Mouse (Mus musculus) telencephalon, adult 2 months (tissue): ENCODE results near the gene Fgfr1op2.
A peak's percentile ranks its signal among the peaks of the same experiment; 100 is the strongest.
"Not testable (repeated sequence)": the region's sequence is repeated elsewhere in the genome, so short reads cannot be mapped to it uniquely, and the experiment has no call there.

Experiments used
- DNase-seq: peaks from one replicate; pipeline ENCODE4 v3.0.0-alpha.2; 2011; ENCODE audit warnings: low read depth, low spot score

The Fgfr1op2 gene

DNA sequence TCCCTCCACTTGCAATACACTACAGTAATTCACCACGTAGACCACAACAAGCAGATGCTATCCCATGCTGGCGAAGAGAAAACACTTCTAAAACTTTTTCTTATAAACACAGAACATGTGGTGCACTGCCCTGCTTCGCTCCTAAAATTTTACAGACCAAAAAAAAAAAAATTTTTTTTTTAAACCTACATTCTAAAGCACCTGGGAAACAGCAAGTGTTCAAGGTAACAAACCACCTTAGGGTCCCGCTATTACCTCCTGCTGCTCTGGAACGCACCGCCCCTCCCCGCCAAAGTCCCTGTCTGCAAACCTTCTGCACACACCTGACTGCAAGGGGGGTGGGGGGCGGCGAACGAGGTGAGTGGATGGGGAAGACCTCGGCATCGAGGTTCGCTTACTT is at the start of gene Fgfr1op2:
TSS of gene Fgfr1op2 (plus strand) at position 301 of the 400 bp plus-strand sequence.
- DNase-seq, result no peak

- DNase-seq, result no peak
Measured at GRCm38 (mm10) chr6:146527537-146527936, 49.5 kb upstream of the Fgfr1op2 start.

- DNase-seq, result no peak
Measured at GRCm38 (mm10) chr6:146530363-146530762, 46.6 kb upstream of the Fgfr1op2 start.

DNA sequence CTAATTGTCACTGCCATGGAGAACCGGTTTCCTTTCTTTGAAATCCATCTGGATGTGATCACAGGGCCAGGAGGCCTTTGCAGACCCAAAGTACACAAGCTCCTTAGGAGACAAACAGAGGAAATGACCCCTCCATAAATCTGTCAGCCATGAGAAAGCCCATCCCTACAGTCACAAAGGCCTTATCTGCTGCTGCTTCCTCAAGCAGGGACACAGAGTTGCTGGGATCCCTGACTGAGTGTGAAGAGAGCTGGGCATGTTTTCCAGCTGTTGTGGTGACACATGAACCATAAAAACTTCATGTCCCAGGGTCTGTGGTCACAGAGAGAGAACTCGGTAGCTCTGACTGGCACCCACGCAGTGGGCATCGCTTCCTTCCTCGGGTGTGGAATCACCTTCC is 46.2 kb upstream of the Fgfr1op2 start:
- DNase-seq, result no peak

DNA sequence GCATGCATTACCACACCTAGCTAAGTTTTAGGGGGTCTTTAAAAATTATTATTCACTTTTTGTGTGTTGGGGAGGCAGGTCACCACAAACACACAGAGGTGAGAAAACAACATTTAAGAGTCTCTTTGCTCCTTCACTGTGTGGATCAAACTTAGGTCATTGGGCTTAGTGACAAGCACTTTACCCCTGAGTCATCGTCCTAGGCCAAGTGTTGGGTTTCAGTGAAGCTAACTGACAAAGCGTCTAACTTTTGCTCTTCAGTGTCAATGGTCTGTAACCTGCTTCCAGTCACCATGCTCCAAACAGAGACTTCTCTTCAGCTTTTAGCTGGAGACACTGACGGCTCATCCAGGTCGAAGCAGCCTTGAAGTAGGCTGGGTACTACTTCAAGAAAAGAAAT is 43.9 kb upstream of the Fgfr1op2 start:
- DNase-seq, result no peak

GRCm38 (mm10) chr6:146535501-146535900 is 41.5 kb upstream of the Fgfr1op2 start:
- DNase-seq, result no peak

- no peak for DNase-seq
Measured at GRCm38 (mm10) chr6:146537111-146537510, 39.9 kb upstream of the Fgfr1op2 start.

- DNase-seq, result no peak
Measured at GRCm38 (mm10) chr6:146538071-146538470, 38.9 kb upstream of the Fgfr1op2 start.

- no peak for DNase-seq
Measured at GRCm38 (mm10) chr6:146538661-146539060, 38.3 kb upstream of the Fgfr1op2 start.

DNA sequence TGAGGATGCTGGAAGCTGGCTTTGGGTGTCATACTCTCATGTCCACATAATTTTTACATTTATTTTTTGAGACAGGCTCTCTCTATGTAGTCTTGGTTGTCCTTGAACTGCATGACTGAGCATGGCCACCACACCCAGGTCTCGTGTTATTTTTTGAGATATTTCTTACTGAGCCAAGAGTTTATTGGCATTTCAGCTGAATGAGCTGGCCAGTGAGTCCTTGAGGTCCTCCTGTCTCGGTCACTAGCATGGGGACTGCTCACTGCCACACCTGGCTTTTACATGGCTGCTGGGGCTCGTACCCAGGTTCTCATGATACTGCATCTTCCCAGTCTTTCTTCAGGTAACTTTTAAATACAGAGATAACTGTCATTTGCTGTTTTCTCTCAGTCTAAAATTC is 36.6 kb upstream of the Fgfr1op2 start:
- no peak for DNase-seq

- no peak for DNase-seq
Measured at GRCm38 (mm10) chr6:146544622-146545021, 32.4 kb upstream of the Fgfr1op2 start.

- DNase-seq, result peak; percentile 3
Measured at GRCm38 (mm10) chr6:146545289-146545865, 31.6 kb upstream of the Fgfr1op2 start.

DNA sequence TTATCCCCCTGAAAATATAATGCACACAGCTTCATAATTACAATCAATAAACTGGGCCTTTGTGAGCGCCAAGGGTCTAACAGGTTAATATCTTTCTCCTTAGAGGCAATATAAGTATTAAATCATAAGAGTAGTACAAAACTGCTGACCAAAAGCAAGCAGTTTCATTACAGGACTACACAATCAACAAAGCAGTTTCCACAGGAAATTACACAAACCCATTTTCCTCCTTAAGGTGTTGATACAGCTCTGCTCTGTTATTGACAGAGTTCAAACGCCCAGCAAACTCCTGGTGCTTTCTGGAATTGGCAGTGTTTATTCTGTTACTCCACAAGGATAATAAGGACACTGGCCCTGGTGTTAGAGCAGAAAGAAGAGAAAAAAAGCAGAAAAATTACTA is 26.6 kb upstream of the Fgfr1op2 start:
- DNase-seq, result no peak

DNA sequence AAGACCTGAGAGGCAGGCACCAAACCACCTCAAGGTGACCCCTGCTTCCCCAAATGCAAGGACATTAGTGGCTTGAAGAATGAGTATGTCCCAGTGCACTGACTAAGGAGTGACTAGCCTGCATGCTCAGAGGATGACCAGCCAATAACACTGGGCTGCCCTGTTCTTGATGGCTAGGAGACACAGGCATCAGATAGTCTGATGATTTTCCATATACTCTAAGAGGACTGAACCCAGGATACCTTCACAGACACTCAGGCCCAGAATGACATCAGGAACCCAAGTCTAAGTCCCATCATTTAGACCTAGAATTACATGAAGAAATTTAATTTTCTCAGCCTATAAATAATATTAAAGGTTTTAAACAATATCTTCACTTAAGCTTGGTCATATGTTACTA is 25.7 kb upstream of the Fgfr1op2 start:
- DNase-seq, result no peak

DNA sequence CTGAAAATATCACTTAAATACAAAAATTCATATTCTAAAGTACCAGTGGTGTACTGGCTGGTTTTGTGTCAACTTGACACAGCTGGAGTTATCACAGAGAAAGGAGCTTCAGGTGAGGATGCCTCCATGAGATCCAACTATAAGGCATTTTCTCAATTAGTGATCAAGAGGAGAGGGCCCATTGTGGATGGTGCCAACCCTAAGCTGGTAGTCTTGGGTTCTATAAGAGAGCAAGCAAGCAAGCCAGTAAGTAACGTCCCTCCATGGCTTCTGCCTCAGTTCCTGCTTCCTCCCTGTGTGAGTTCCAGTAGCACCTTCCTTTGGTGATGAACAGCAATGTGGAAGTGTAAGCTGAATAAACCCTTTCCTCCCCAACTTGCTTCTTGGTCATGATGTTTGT is 14.5 kb upstream of the Fgfr1op2 start:
- not testable (repeated sequence) for DNase-seq

DNA sequence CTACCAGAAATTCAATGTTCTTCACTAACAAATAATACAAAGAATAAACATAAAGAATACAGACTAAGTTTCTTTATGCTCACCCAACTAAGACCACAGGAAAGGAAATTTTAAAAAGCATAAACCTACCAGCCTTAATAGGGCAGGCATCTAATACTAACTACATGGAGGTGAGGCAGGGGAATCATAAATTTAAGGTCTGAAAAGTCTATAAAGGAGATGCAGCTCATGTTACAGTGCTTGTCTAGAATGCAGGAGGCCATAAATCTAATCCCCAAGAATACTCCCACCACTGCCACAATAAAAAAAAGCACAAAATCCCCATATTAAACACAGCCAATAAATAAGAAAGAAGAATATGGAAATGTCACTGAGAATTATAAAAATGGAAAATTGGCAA is 4.9 kb upstream of the Fgfr1op2 start:
- no peak for DNase-seq

DNA sequence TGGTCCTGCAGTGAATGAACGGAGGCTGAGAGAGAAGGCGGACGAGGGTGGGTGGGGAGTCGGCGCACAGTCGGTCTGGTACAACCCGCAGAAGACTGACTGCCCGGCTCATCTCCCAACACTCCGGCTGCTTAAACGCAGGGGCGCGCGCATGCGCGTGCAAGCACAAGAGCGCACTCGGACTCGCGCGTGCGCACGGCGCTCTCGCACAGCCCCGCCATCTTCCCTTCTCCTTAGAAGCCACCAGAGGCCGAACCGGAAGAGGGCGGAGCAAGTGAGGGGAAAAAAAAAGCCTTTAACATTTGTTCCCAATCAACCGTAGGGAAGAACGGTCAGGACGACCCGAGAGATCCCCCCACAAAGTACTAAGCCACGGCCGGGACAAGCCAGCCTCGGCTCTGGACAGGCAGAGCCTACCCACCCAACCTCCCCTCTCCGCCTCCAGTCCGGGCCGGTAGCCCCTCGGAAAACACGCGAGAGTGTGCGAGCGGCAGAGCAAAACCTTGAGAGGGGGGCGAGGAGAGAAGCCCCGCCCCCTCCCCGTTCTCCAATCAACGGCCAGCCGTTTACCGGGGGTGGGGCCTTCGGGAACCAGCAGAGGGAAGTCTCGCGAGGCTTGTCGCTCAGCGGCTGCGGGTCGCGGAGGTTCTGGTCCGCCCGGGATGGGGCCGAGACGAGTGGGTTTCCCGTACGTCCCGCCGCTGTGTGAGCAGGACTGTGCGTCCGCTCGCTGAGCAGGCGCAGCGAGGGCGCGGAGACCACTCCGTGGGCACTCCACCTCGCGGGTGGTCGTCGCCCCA is 507 bp downstream of the Fgfr1op2 start, which contains the start of gene Ints13:
TSS of gene Ints13 (minus strand) at position 526 of the 800 bp plus-strand sequence.
- peak; percentile 97 for DNase-seq

GRCm38 (mm10) chr6:146578111-146578531 is 1.1 kb downstream of the Fgfr1op2 start:
- DNase-seq, result no peak

GRCm38 (mm10) chr6:146578586-146578985 is 1.6 kb downstream of the Fgfr1op2 start:
- no peak for DNase-seq

GRCm38 (mm10) chr6:146580381-146580926 is 3.5 kb downstream of the Fgfr1op2 start:
- peak; percentile 86 for DNase-seq

- no peak for DNase-seq
Measured at GRCm38 (mm10) chr6:146583366-146584046, 6.5 kb downstream of the Fgfr1op2 start.

GRCm38 (mm10) chr6:146585134-146585533 is 8.1 kb downstream of the Fgfr1op2 start:
- no peak for DNase-seq
